Mouse (Mus musculus) embryonic facial prominence, embryonic 14.5 days (tissue): ENCODE measurements at regions not wholly inside any gene's neighbourhood (a gene's known extent, or its start where the extent isn't known, plus 50 kb on each side); places are given as distances from the start of the nearest gene placed in this dataset.
A peak's percentile ranks its signal among the peaks of the same experiment; 100 is the strongest.

Experiments
- ATAC-seq: fragments of 200-750 bp; cut with Nextera tagmentation; 2 replicates; pipeline ENCODE4 v1.8.0; 2017; ENCODE audit warnings: low read depth, moderate number of reproducible peaks, moderate TSS enrichment
- DNase-seq: peaks from one replicate; pipeline ENCODE4 v3.0.0-alpha.2; 2015; ENCODE audit warnings: low spot score
- H3K27ac ChIP-seq: fragments of 300-500 bp; sonication (generic); replicated peaks from 2 replicates; pipeline ENCODE4 v1.5.1; 2014; ENCODE audit warnings: low read depth, mild to moderate bottlenecking, low read length, moderate library complexity
- H3K27me3 ChIP-seq: fragments of 300-500 bp; sonication (generic); replicated peaks from 2 replicates; pipeline ENCODE4 v1.6.1; 2014; ENCODE audit warnings: low read length; ENCODE audit not compliant: control insufficient read depth, insufficient read depth
- H3K36me3 ChIP-seq: fragments of 300-500 bp; sonication (generic); 2 replicates; pipeline ENCODE4 v1.6.1; 2014; ENCODE audit warnings: low read length, mixed read lengths; ENCODE audit not compliant: control insufficient read depth, insufficient read depth
- H3K4me1 ChIP-seq: fragments of 300-500 bp; sonication (generic); 2 replicates; pipeline ENCODE4 v1.6.1; 2014; ENCODE audit warnings: antibody characterized with exemption, low read length; ENCODE audit not compliant: control insufficient read depth, insufficient read depth
- H3K4me2 ChIP-seq: fragments of 300-500 bp; sonication (generic); 2 replicates; pipeline ENCODE4 v1.6.1; 2014; ENCODE audit warnings: low read depth, mild to moderate bottlenecking, low read length, moderate library complexity, mixed read lengths
- H3K4me3 ChIP-seq: fragments of 300-500 bp; sonication (generic); 2 replicates; pipeline ENCODE4 v1.5.1; 2014; ENCODE audit warnings: low read depth, mild to moderate bottlenecking, low read length
- H3K9ac ChIP-seq: fragments of 300-500 bp; sonication (generic); 2 replicates; pipeline ENCODE4 v1.6.1; 2014; ENCODE audit warnings: low read depth, mild to moderate bottlenecking, low read length, moderate library complexity, mixed read lengths
- H3K9me3 ChIP-seq: fragments of 300-500 bp; sonication (generic); 2 replicates; pipeline ENCODE4 v1.6.1; 2016; ENCODE audit warnings: low read length; ENCODE audit not compliant: control insufficient read depth
- WGBS: fragments of 180-500 bp; shearing (Covaris S2); extraction: QIAGEN DNeasy Blood & Tissue Kit; methylation state at CpG from one replicate; pipeline ENCODE4 v1.1.7; 2014; 5-methylcytosine and 5-hydroxymethylcytosine counted together

- WGBS = 43% methylated on average over 1 of the region's 1 CpGs
- H3K27me3 ChIP-seq = no peaks in the 10 kb centered on the region; the same call in 1 of the 2 replicates
- peaks cover 9% of the 10 kb centered on the region; the same call in 1 of the 2 replicates for H3K4me1 ChIP-seq
- DNase-seq = peak; percentile 74
- ATAC-seq = 0 out of 2 replicates have a peak, but pooled peaks have one; percentile 67
- H3K4me2 ChIP-seq = no peak overlapping the region
- H3K36me3 ChIP-seq = no peaks in the 10 kb centered on the region
- H3K9ac ChIP-seq = no peak overlapping the region
- no peak overlapping the region for H3K27ac ChIP-seq
- H3K4me3 ChIP-seq = no peak overlapping the region
- no peaks in the 10 kb centered on the region for H3K9me3 ChIP-seq
Observed at GRCm38 (mm10) chr3:115787360-115787759, 72.5 kb upstream of the S1pr1 start.

DNA sequence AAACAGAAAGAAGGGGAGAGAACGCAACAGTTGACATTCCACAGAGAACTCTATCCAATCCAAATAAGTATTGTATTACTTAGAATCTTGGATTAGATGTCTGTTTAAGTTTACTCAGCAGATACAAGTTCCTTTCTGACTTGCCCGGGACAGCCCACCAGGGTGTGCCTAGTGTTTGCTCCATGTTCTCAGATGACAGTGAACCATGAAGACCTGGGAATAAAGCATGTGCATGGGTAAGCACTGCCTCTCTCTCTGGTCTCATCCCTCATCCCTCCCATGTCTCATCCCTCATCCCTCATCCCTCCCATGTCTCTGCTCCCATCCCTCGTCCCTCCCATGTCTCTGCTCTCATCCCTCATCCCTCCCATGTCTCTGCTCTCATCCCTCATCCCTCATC, 73.7 kb upstream of the S1pr1 start:
- no peak overlapping the region for H3K4me2 ChIP-seq
- no peaks in the 10 kb centered on the region for H3K9me3 ChIP-seq
- peaks cover 14% of the 10 kb centered on the region for H3K4me1 ChIP-seq
- 52% methylated on average over 3 of the region's 3 CpGs for WGBS
- H3K27ac ChIP-seq = no peak overlapping the region
- no peak overlapping the region for H3K4me3 ChIP-seq
- H3K9ac ChIP-seq = no peak overlapping the region
- no peaks in the 10 kb centered on the region for H3K36me3 ChIP-seq
- DNase-seq (peak; percentile 30), ATAC-seq (peak; percentile 32; the same call in 1 of the 2 replicates)
- no peaks in the 10 kb centered on the region; the same call in 1 of the 2 replicates for H3K27me3 ChIP-seq

DNA sequence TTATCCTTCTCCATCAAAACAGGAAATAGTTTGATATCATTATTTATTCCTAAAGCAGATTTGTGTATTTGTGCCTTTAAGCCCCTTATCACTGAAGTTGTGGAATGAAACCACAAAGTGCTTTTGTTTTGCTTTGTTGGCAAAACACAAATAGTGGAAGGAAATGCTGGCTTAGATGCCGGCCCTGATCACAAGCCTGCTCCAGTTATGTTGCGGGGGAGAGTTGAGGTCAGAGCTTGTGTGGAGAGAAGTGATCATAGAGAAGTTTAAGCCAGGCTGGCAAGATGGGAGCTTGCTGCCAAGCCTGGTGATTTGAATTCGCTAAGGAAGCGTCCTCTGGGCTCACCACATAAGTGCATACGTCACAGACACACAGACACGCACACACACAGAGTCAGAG, 74.2 kb upstream of the S1pr1 start:
- Histone ChIP-seq H3K36me3 (no peaks in the 10 kb centered on the region), H3K4me2 (no peak overlapping the region), H3K4me1 (peaks cover 17% of the 10 kb centered on the region), H3K4me3 (no peak overlapping the region), H3K27ac (no peak overlapping the region), H3K27me3 (no peaks in the 10 kb centered on the region; the same call in 1 of the 2 replicates), H3K9me3 (no peaks in the 10 kb centered on the region), H3K9ac (no peak overlapping the region)
- ATAC-seq (no peak), DNase-seq (peak; percentile 59)
- WGBS = 68% methylated on average over 6 of the region's 6 CpGs

GRCm38 (mm10) chr3:115792606-115793005, 77.7 kb upstream of the S1pr1 start:
- H3K4me3 ChIP-seq = no peak overlapping the region
- H3K27ac ChIP-seq = no peak overlapping the region
- H3K4me2 ChIP-seq = no peak overlapping the region
- DNase-seq (no peak), ATAC-seq (no peak)
- no peaks in the 10 kb centered on the region for H3K36me3 ChIP-seq
- no peak overlapping the region for H3K9ac ChIP-seq
- H3K9me3 ChIP-seq = no peaks in the 10 kb centered on the region
- peaks cover 13% of the 10 kb centered on the region for H3K4me1 ChIP-seq
- no peaks in the 10 kb centered on the region; the same call in 1 of the 2 replicates for H3K27me3 ChIP-seq
- 68% methylated on average over 4 of the region's 4 CpGs for WGBS

- DNase-seq = peak; percentile 64
- 38% methylated on average over 12 of the region's 12 CpGs for WGBS
- Histone ChIP-seq H3K9me3 (no peaks in the 10 kb centered on the region), H3K4me3 (no peak overlapping the region), H3K27ac (no peak overlapping the region), H3K4me1 (peaks cover 10% of the 10 kb centered on the region), H3K27me3 (no peaks in the 10 kb centered on the region; the same call in 1 of the 2 replicates), H3K9ac (no peak overlapping the region), H3K4me2 (peak overlapping the region; percentile 27; the same call in 1 of the 2 replicates), H3K36me3 (no peaks in the 10 kb centered on the region)
- peak; percentile 41 for ATAC-seq
Observed at GRCm38 (mm10) chr3:115793344-115794059, 78.6 kb upstream of the S1pr1 start.

GRCm38 (mm10) chr3:115799326-115799725, 84.5 kb upstream of the S1pr1 start:
- Histone ChIP-seq H3K9ac (no peak overlapping the region), H3K36me3 (no peaks in the 10 kb centered on the region), H3K4me3 (no peak overlapping the region), H3K9me3 (no peaks in the 10 kb centered on the region), H3K27me3 (no peaks in the 10 kb centered on the region), H3K4me1 (no peaks in the 10 kb centered on the region), H3K27ac (no peak overlapping the region), H3K4me2 (no peak overlapping the region)
- 93% methylated on average over 10 of the region's 10 CpGs for WGBS
- no peak for DNase-seq
- ATAC-seq = no peak

DNA sequence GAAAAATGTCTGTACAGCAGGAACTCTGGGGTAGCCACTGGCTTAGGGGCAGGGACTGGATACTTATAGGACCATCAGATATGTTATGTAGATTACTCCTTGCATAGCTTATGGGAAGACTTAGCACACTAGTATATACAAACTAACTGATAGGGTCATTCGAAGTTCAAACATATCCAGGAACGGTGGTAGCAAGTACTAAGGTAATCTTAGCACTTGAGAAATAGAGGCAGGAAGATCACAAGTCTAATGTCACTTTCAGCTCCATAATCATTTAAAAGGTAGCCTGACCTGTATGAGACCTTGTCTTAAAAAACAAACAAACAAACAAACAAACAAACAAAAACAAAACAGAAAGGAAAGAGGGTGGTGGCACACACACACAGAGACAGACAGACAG, 85.1 kb upstream of the S1pr1 start:
- no peak overlapping the region for H3K9ac ChIP-seq
- WGBS = 69% methylated on average over 2 of the region's 2 CpGs
- DNase-seq = no peak

DNA sequence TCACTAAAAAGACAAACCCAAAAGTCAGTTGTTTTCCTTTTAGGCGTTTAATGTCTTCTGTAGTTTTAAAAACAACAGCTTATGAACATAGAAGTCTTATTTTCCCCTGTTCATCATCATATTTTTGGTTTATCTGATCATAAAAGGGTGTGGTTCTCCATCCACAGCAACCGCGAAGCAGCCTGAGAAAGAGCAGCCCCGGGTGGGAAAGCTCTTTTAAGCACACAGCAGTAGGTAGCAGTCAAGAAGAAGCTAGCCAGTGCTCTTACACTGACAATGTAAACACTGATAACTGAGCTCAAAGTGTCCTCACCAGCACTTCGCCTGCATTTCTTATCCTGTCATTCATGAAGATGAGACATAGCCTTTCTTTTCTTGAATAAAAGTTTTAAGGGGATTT, 86.0 kb upstream of the S1pr1 start:
- no peaks in the 10 kb centered on the region for H3K4me1 ChIP-seq
- H3K4me2 ChIP-seq = no peak overlapping the region
- H3K36me3 ChIP-seq = no peaks in the 10 kb centered on the region
- no peaks in the 10 kb centered on the region for H3K27me3 ChIP-seq
- DNase-seq = no peak
- H3K4me3 ChIP-seq = no peak overlapping the region
- no peak overlapping the region for H3K9ac ChIP-seq
- no peak overlapping the region for H3K27ac ChIP-seq
- no peaks in the 10 kb centered on the region for H3K9me3 ChIP-seq
- WGBS = 48% methylated on average over 5 of the region's 5 CpGs
- no peak for ATAC-seq

More for the DNA sequence above, 85.1 kb upstream of the S1pr1 start:
- H3K4me1 ChIP-seq = no peaks in the 10 kb centered on the region
- H3K4me2 ChIP-seq = no peak overlapping the region
- H3K9me3 ChIP-seq = no peaks in the 10 kb centered on the region
- H3K36me3 ChIP-seq = no peaks in the 10 kb centered on the region
- no peak overlapping the region for H3K4me3 ChIP-seq
- H3K27ac ChIP-seq = no peak overlapping the region
- H3K27me3 ChIP-seq = no peaks in the 10 kb centered on the region
- ATAC-seq = no peak
